Mouse (Mus musculus) telencephalon, adult 2 months (tissue): ENCODE results near the gene Tspo.

ENCODE experiments used
- DNase-seq: peaks from one replicate; pipeline ENCODE4 v3.0.0-alpha.2; 2011; ENCODE audit warnings: low read depth, low spot score

Tspo gene

DNA sequence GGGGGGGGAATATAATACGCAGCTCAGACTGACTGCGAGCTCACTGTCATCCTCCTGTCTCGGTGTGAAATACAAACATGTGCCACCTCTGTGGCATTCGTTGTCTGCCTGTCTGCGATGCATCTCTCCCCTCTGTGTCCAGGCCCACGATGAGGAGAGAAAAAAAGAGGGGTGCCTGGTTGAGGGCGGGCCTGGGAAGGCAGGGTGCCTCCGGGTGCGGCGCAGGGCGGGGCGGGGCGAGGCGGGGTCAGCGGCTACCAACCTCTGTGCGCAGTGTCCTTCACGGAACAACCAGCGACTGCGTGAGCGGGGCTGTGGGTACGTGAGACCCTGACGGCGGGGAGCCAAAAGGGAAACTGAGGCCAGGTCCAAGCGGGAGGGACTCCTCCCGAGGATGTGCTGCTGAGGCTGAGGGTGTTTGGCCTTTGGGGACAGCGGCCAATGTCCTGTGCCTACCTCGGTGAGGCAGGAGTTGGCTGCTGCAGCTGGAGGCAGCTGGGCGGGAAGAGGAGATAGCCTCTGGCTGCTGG is at the start of gene Tspo, which contains the start of gene Mcat:
Gene Tspo (plus strand): TSS at position 266 of the 530 bp plus-strand sequence.
Gene Mcat (minus strand): TSS at position 461 of the 530 bp plus-strand sequence.
- no peak for DNase-seq

DNA sequence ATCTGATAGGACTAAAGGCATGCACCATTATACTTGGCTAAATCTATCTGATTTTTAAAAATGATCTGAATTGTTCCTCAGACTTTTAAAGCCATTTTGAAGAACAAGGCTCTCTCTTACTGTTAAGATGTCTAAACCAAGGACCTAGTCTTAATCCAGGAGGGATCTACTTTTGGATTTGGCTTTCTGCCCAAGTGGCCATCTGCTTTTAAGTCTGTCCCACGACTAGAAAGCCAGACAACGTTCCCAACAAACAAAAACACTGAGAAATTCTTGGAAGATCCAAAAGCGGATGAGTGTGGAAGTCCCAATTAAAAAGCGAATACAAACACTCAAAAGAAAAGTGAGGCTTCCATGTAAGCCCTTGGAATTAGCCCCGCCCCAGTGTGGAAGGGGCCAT is 48.4 kb upstream of the Tspo start:
- peak; percentile 35 for DNase-seq

DNA sequence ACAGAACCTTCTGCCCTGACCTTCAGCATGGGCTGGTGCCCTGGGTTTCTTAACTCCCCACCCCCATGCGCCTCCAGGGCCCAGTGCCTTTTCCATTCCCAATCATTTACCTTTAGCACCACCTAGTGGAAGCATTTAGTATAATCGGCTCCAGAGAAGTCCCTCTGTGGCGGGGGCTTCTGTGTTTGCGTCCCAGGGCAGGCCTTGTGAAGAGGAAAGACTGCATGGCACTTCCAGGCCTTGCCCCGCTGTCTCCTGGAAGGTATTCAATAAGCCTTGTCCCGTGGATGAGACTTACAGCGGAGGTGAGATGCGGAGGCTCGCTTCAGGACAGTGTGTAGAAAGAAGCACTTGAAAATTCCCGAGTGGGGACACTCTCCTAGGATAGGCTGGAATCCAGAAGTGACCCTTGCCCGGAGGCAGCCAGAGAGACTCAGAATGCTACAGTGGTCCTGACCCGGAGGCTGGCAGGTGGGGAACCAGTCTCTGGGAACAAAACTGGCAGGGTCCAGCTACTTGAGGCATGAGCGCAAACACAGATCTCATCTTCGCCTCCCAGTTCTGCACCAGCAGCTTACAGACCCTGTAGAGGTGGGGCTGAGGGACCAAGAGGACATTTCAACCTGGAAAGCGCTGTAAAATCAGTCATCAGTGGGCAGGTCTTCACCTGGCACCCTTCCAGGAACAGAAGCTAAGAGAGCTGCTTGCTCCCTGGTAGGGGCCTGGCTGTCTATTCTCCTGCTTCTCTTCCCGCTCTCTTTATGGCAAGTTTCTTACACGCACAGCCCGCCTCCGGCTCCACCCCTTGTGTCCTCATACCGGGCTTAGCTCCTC is 45.0 kb upstream of the Tspo start:
- peak; percentile 19 for DNase-seq

DNA sequence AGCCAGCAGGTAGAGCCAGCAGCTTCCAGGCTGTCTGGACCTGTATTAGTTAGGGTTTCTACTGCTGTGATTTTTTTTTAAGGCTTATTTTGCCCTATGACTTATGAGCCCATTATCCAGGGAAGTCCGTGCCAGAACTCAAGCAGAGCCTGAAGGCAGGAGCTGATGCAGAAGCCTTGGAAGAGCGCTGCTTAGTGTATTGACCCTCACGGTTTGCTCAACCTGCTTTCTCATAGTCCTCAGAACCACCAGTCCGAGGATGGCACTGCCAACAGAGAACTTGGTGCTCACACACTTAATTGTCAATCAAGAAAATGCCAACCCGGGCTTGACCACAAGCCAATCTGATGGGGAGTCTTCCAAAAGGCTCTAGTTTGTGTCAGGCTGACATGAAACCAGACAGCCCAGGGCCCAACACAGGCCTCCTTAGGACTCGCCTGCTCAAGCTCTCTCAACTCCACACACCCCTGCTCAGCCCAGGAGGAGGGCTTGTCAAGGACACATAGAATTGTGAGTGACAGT is 42.5 kb upstream of the Tspo start:
- no peak for DNase-seq

DNA sequence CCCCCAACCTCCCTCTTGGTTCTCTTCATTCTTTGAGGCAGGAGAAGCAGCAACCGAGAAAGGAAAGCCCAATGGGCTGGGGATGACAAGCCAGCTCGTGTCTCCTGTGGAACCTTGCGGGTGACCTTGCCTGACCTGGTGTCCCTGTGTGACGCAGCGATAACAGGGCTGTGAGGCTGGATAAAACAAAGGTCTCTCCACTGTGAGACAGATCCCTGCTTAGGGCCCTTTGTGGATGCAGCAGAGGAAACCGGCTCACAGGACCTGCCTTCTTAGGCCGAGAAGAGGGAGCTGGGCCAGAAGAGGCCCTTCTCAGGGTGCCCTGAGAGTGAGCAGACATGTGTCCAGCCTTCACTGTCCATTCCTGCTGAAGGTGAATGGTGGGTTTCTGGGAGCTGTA is 40.2 kb upstream of the Tspo start:
- no peak for DNase-seq

DNA sequence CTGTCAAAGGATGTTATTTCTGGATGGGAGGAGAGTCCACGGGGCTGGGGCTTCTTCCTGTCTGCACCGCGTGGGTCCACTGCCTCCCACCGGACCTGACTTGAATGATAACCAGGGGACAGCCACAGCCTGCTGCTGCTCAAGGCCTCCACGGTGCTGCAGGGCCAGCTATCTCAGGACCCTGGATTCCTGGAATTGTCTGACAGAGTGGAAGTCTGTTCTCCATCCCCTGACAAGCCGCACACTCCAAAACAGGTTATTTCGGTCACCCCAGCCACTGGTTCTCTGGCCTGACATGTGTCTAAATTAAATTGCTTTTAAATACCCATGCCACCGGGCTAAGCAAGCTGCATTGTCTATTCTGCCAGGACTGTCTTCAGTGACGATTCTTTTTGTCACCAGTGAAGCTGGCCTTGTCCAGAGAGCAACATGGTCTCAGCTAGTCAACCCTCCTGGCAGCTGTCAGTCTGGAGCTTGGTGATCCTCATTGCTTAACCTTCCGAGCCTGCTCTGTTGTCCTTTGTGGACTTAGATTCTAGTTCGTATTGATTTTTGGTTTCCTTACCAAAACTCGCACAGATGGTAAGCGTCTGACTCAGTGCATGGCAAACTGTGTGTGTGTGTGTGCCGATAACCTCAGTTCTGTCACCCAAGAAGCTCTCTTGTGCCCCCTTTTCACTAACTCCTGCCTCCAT is 39.6 kb upstream of the Tspo start:
- DNase-seq, result no peak

DNA sequence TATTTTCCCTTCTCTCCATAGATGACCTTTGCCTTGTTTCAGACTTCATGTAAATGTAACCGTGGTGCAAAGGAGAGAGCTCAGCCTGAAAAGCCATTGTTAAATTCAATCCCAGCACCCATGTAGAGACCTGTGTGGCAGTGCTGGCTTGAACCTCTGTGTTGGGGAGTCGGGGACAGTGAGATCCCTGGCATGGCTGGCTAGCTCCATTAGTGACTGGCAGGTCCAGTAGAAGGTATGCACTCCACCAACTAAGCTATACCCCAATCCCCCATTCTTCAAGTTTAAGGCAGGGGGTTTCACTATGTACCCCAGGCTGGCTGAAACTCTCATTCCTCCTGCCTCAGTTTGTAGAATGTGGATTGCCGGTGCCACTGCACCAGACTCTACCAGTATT is 39.1 kb upstream of the Tspo start:
- DNase-seq, result no peak

DNA sequence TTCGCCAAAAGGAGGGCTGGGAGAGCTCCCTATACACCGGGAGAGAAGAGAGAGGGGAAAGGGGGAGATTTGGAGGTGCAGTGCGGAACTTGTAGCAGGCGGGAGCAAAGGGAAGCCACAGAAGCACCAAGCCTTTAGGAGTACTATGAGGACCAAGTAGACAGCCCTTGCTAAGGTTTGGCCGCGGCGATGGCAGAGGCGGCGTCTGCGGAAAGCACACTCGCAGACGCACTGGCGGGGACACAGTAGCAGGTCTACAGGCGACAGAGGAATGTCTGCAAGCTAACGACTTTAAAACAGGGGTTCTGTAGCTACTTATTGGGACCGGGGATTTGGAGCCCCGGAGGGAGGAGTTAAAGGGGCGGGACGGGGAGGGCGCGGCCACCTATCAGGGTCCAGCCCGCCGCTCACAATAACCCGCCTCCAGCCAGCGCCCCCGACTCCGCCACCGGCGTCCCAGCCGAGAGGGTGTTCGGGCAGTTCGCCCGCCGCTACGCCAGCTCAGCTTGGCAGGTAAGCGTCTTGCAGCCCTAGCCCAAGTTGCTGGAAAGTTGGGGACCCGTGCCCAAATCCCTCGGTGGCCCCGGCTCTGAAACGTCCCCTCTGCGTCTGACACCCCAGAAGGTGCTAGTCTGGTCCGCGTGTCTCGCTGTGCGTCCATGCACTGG is 36.8 kb upstream of the Tspo start, which contains the start of gene Bik:
Gene Bik (plus strand): TSS at position 439 of the 668 bp plus-strand sequence.
- no peak for DNase-seq

DNA sequence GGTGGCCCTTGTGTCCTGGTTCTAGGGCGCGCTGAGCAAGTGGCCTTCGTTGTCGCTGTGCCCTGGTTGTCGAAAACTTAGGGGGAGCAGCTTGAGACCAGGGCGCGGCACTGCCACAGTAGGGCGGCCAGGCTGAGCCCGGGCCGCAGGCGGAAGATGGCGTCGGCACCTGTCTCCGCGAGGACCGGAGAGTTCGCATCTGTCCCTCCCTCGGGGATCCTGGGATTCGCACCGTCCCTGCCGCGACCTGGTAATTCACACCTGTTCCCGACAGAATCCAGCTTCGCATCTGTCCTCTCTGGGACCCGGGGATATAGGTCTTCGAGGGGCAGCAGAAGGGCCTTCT is 36.3 kb upstream of the Tspo start:
- no peak for DNase-seq

DNA sequence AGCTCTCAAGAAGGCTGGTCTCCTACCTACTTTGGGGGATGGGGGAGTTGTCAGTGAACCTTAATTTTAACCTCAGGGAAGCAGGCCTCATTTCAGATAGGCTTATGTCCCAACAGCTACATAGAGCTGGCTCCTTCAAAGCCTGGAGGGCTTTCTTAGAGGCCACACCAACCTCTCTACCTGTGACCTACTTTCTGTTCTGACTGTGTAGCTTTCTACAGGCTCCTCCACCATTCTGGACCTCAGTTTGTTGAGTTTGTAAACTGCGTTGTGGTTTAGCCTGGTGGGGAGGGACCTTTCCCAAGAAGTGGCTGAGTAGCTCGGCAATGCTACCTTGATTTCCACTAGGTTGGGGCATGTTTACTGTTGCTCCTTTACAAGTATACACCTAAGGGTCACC is 35.6 kb upstream of the Tspo start:
- DNase-seq, result no peak

DNA sequence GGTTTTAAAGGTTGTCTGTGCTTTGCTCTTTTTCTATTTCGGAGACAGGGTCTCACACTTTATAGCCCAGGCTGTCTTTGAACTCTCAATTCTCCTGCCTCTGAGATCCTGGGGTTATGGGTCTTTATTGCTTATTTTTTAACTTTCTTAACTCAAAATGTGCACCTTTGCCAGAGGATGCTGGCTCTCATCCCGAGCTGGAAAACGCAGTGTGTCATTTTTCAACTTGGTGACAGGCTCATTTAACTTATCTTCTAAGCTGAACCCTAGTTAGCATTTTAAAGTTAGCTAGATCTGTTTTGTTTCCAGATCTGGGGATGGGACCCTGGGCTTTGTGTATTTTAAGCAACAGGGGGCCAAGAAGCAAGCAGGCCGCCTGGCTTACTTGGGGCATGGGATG is 34.5 kb upstream of the Tspo start:
- no peak for DNase-seq

DNA sequence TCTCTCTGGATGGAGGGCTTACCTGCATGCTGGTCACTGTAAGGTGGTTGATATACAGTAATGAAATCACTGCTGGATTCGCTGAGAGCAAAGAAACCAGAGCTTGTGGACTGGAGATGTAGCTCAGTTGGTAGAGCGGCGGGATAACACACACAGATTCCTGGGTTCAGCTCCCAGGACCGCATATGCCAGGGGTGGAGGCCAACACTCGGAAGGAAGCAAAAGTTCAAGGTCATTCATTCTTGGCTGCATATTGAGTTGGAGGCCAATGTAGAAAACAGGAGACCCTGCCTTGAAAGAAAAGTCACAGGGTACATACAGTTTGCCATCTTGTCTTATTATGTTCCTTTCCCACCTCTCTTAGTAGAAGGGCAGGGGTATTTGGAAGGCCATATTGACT is 33.6 kb upstream of the Tspo start:
- no peak for DNase-seq

DNA sequence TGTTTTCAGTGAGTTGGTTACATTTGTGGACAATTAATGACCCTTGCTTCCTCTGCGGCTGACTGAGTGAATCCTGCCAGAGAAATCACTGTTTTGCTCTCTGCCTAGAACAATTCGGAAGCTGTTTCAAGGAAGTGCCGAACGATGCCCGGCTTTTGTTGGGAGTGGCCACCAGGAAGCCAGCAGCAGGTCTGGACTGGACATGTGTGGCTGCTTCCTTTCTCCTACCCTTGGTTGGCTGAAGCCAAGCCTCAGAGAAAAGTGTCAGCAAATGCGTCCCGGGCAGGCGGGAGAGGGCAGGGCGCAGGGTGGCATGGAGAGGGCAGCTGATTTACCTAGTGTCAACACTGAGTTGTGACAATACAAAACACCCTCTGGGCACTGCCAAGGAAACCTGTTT is 33.2 kb upstream of the Tspo start:
- DNase-seq, result no peak

DNA sequence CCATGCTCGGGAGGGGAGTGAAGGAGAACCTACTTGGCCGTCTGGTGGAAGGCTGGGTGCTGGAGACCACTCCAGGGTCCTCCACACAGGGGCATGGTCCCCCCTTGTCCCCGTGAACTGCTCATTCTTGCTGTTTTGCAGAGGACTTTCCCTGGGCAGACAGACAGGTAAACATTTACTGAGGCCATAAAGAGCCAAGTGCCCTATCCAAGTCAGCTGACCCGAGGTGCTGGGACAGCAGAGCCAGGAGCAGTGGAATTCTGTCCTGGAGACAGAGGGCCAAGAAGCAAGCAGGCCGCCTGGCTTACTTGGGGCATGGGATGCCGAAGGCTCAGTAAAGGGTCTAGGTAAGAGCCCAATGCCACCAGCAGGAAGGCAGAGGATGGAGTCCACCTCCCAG is 32.7 kb upstream of the Tspo start:
- DNase-seq, result no peak

DNA sequence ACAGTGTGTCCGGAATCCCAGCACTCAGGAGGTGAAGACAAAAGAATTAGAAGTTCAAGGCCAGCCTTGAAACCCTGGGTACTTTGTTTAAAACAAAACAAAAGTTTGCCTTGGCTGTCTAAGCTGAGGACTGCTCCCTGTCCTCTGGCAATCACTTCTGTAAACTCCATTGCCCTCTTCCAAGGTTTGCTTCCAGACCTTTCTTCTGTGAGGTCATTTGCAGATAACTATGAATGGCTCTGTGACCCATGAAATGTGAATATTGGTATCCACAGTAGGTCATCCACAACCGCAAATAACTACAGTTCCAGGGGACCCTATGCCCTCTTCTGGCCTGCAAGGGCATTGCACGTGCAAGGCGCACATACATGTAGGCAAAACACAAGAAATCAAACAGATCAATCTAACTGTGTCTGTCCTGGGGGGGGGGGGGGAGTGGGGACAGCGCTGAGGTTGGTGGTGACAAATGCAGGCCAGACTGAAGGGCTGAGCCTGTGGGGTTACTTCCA is 31.4 kb upstream of the Tspo start:
- DNase-seq, result no peak

DNA sequence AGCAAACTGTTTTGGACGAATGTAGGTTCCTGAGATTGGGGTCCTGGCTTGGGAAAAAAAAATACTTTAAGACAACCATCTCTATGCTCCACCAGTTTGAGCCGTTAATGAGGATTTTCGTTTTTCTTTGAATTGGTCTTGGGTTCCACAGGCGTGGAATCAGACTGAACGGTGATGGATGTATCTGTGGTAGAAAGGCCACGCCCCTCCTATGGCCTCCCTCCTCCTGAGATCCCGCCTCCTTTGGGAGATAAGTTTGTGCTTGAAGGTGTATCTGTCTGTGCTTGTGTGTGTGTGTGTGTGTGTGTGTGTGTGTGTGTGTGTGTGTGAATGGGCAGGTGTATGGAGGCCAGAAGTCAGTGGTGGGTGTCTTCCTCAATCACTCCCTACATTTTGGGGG is 30.8 kb upstream of the Tspo start:
- no peak for DNase-seq

DNA sequence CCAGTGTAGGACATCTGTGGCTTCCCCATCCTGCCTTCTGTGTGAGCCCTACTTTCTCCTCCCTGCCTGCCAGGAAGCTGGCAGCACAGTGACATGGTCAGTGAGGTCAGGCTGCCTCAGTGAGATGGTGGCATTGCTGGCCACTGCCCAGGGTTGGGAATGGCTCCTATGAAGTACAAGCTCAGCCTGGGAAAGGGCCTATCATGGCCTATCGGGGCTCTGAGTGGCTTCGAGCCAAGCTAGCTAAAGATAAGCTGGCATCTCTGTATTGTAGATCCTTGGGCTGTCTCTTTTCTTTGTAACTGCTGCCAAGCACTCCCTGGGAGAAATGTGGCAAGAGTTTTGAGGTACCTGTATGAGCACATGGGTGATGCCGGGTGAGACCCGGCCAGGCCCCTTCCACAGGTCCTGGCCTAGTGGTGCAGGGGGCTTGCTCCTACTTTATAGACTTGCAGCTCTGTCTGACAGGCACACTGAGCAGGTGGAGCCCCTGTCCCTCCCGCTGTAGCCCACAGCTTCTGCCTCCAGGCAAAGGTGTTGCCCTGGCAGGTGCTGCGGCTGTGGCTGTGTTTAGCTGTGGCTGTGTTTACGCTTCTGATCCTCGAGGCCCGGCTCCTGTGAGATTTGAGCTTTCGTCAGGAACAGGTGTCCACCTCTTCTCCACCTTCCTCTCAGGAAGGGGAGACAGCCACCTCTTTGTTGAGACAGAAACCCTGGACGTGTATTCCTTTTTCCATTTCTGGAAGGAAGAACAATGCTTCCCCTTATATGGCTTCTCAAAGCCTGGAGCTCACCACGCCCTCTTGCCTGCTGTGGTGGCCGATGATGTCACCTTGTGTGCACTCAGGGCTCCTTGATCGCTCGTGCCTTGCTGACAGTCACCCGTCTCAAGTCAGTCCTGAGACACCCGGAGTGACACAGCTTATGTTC is 28.2 kb upstream of the Tspo start:
- DNase-seq, result no peak

DNA sequence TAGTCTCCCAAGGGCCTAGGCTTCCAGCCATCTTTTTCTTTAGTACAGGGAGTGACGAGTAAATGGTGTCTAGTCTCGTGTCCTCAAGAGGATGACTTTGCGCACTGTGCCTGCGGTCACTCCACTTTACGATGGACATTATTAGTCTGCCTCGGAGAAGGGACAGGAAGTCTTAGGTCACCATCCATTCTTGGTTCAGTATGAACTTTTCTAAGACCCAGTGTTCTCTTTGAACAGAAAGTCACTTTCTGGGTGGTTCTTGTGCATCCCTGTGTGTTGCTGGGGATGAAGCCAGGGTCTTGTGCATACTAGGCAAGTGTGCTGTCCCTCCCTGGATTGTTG is 27.5 kb upstream of the Tspo start:
- DNase-seq, result no peak

DNA sequence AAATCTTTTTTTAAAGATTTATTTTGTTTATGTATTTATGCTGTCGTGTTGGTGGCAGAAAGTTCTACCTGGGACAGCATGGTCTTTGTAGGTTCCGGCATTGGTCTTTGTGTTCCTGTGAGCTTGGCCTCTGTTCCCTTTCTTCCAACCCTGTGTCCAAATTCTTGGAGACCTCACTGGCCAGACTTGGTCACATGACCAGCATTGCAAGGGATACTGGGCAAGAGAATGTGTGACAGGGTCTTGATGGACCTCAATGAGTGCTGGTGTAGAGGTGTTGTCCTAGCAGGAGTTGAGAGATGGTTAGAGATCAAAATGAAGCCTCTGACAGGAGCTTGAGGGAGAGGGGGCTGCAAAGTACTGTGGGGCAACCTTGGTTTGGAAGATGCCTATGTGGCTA is 24.5 kb upstream of the Tspo start:
- no peak for DNase-seq

DNA sequence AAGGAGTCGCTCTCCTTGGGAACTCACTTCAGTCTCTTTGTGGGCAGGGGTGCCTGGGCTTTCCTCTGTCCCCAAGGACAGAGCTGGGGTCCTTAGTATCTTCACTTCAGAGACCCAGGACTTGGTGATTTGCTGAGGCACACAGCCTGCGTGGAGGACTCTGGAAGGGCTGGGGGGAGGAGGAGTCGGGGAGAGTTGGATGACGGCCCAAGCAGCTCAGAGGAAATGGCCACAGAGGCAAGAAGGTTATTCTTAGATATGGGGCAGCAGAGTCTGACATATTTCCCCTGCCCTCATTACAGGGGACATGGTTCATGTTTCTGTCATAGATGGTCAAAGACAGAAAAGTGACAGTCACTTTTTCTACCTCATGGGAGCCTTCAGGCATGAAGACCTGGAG is 23.5 kb upstream of the Tspo start:
- no peak for DNase-seq
